10 mouse cellular contexts compared by ENCODE assay signal in genomic region chr17:48816588-48817324, GRCm38 (mm10).
DNase-seq lines count a peak whose midpoint lies in the region; ATAC-seq and TF ChIP-seq lines count a peak whose summit lies in the region.
"Had no signal": no experiment of that assay in that cellular context is flagged by ENCODE, and none has a peak within 500 bp of the region (broad histone marks: within the 10 kb centered on the region; RNA-seq: fewer than 3 reads in every experiment).

No protein-coding gene starts in this region.

- no peaks in the 10 kb centered on the region for H3K36me3 ChIP-seq in stomach, postnatal 0 days (ENCODE audit: control insufficient read depth, insufficient read depth, low read length)
- H3K36me3 ChIP-seq: embryonic facial prominence, embryonic 15.5 days had no signal

- ATAC-seq in stomach, postnatal 0 days (ENCODE audit: low FRiP score, low TSS enrichment): no peak

- TF ChIP-seq CTCF in layer of hippocampus, adult 2 months (conservative IDR thresholded peaks at IDR 0.05): no peak
- TF ChIP-seq CTCF in stomach, postnatal 0 days (IDR thresholded peaks at IDR 0.05; ENCODE audit: low read depth): no peak

- TF ChIP-seq EP300 in stomach, postnatal 0 days (optimal IDR thresholded peaks at IDR 0.05): no peak

- H3K27me3 ChIP-seq in stomach, postnatal 0 days (ENCODE audit: control insufficient read depth, insufficient read depth, low read length): no peaks in the 10 kb centered on the region
- H3K27me3 ChIP-seq: embryonic facial prominence, embryonic 15.5 days had no signal

- H3K4me3 ChIP-seq in layer of hippocampus, adult 2 months: no peak overlapping the region
- no peak overlapping the region for H3K4me3 ChIP-seq in stomach, postnatal 0 days (ENCODE audit: low read depth, low read length)
- H3K4me3 ChIP-seq: embryonic facial prominence, embryonic 15.5 days had no signal

- no peak overlapping the region for H3K4me2 ChIP-seq in stomach, postnatal 0 days (replicated peaks; ENCODE audit: low read depth)
- H3K4me2 ChIP-seq: embryonic facial prominence, embryonic 15.5 days had no signal

- H3K9me3 ChIP-seq in stomach, postnatal 0 days (ENCODE audit: control insufficient read depth, low read length): no peaks in the 10 kb centered on the region
- H3K9me3 ChIP-seq: embryonic facial prominence, embryonic 15.5 days had no signal

- WGBS in stomach, postnatal 0 days: 57% methylated on average over 9 of the region's 9 CpGs

- H3K4me1 ChIP-seq in stomach, postnatal 0 days (replicated peaks; ENCODE audit: control insufficient read depth, insufficient read depth): no peaks in the 10 kb centered on the region
- H3K4me1 ChIP-seq: embryonic facial prominence, embryonic 15.5 days had no signal

- no peak for DNase-seq in layer of hippocampus, adult 2 months (ENCODE audit: low spot score in 2 of 2)
- no peak for DNase-seq in layer of hippocampus, postnatal 36 days
- peak; percentile 17 for DNase-seq in adrenal gland, postnatal 14 days
- DNase-seq in heart, adult 9 months (ENCODE audit: low spot score in 2 of 2): peak; percentile 45 to 67
- DNase-seq in kidney, postnatal 36 days: peak; percentile 30 to 53
- no peak for DNase-seq in urinary bladder, adult 18-20 months (ENCODE audit: low spot score in 2 of 2)
- DNase-seq in stomach, postnatal 0 days (ENCODE audit: low spot score): no peak
- no peak for DNase-seq in left cerebral cortex, postnatal 36 days (ENCODE audit: low spot score in 2 of 2)
- DNase-seq: thymus, adult 2 months had no signal

- 0 out of 2 replicates have a peak overlapping the region, but pooled peaks have one; percentile 32 for H3K27ac ChIP-seq in layer of hippocampus, adult 2 months
- no peak overlapping the region for H3K27ac ChIP-seq in stomach, postnatal 0 days (replicated peaks)
- H3K27ac ChIP-seq: embryonic facial prominence, embryonic 15.5 days had no signal

- H3K9ac ChIP-seq in stomach, postnatal 0 days (ENCODE audit: low read length): no peak overlapping the region
- H3K9ac ChIP-seq: embryonic facial prominence, embryonic 15.5 days had no signal

- intact Hi-C loops in left cerebral cortex, postnatal 36 days (cut with DNase I): no loop called here

Comparison
In these comparisons a context has a peak if more than half of its experiments do, and no peak if none do; other contexts are left out.
1. DNase-seq: peak in adrenal gland, postnatal 14 days (single experiment), heart, adult 9 months (2 of 2) and kidney, postnatal 36 days (2 of 2); none in layer of hippocampus, adult 2 months (0 of 2), layer of hippocampus, postnatal 36 days (0 of 2), urinary bladder, adult 18-20 months (0 of 2), stomach, postnatal 0 days (single experiment) and left cerebral cortex, postnatal 36 days (0 of 2).